Mouse (Mus musculus) embryonic facial prominence, embryonic 10.5 days (tissue): ENCODE measurements around the gene Kcnk10. TPM values are rescaled to one million over a fixed set of nuclear protein-coding genes. Genes with fewer than 3 reads are reported as not detected.

Experiments used
- DNase-seq: peaks from one replicate; pipeline ENCODE4 v3.0.0-alpha.2; 2017; ENCODE audit warnings: low spot score
- H3K27ac ChIP-seq: fragments of 300-500 bp; sonication (generic); replicated peaks from 2 replicates; pipeline ENCODE4 v1.5.1; 2016; ENCODE audit warnings: mild to moderate bottlenecking
- H3K27me3 ChIP-seq: fragments of 300-500 bp; sonication (generic); replicated peaks from 2 replicates; pipeline ENCODE4 v1.6.1; 2016; ENCODE audit warnings: low read depth, mild to moderate bottlenecking; ENCODE audit not compliant: poor library complexity, severe bottlenecking
- H3K36me3 ChIP-seq: fragments of 300-500 bp; sonication (generic); replicated peaks from 2 replicates; pipeline ENCODE4 v1.6.1; 2016; ENCODE audit warnings: mild to moderate bottlenecking, moderate library complexity
- H3K4me1 ChIP-seq: fragments of 300-500 bp; sonication (generic); 2 replicates; pipeline ENCODE4 v1.6.1; 2016
- H3K4me3 ChIP-seq: fragments of 300-500 bp; sonication (generic); 2 replicates; pipeline ENCODE4 v1.5.1; 2016; ENCODE audit warnings: mild to moderate bottlenecking, moderate library complexity
- H3K9me3 ChIP-seq: fragments of 300-500 bp; sonication (generic); 2 replicates; pipeline ENCODE4 v1.6.1; 2016; ENCODE audit warnings: mild to moderate bottlenecking
- WGBS: fragments of 180-500 bp; shearing (Covaris S2); methylation state at CpG from one replicate; pipeline ENCODE4 v1.1.7; 2016; 5-methylcytosine and 5-hydroxymethylcytosine counted together
- polyA plus RNA-seq: library from polyadenylated mRNA; unstranded; fragments of >200 nt; fragmentation: Nextera tagmentation; extraction: Ambion mirVana; gene quantifications from 2 replicates; pipeline ENCODE4 v1.2.1, GENCODE M21; 2016

The Kcnk10 gene
- polyA plus RNA-seq, 1 experiment from 2014 or later, result 4.3 TPM

- DNase-seq, result no peak
- no peak overlapping the region for H3K27ac ChIP-seq
- no peak overlapping the region for H3K4me3 ChIP-seq
- 88% methylated on average over 8 of the region's 8 CpGs for WGBS
- peaks cover 8% of the 10 kb centered on the region for H3K4me1 ChIP-seq
- H3K36me3 ChIP-seq, result no peaks in the 10 kb centered on the region
- no peaks in the 10 kb centered on the region for H3K27me3 ChIP-seq
- no peaks in the 10 kb centered on the region for H3K9me3 ChIP-seq
Measured at GRCm38 (mm10) chr12:98525361-98525760, 52.7 kb downstream of the Kcnk10 start.

GRCm38 (mm10) chr12:98524331-98525311 lies 53.5 kb downstream of the Kcnk10 start:
- peaks cover 14% of the 10 kb centered on the region for H3K4me1 ChIP-seq
- H3K27ac ChIP-seq, result no peak overlapping the region
- no peak for DNase-seq
- H3K4me3 ChIP-seq, result no peak overlapping the region
- 78% methylated on average over 13 of the region's 13 CpGs for WGBS
- no peaks in the 10 kb centered on the region for H3K9me3 ChIP-seq
- H3K36me3 ChIP-seq, result no peaks in the 10 kb centered on the region
- no peaks in the 10 kb centered on the region for H3K27me3 ChIP-seq

- Histone ChIP-seq H3K27ac (no peak overlapping the region), H3K9me3 (no peaks in the 10 kb centered on the region)
- 82% methylated on average over 4 of the region's 4 CpGs for WGBS
Measured at GRCm38 (mm10) chr12:98521311-98521710, 56.8 kb downstream of the Kcnk10 start.

GRCm38 (mm10) chr12:98520568-98520931 lies 57.6 kb downstream of the Kcnk10 start:
- Histone ChIP-seq H3K4me1 (peaks cover 14% of the 10 kb centered on the region), H3K27me3 (no peaks in the 10 kb centered on the region), H3K9me3 (no peaks in the 10 kb centered on the region), H3K4me3 (no peak overlapping the region), H3K27ac (no peak overlapping the region), H3K36me3 (no peaks in the 10 kb centered on the region)
- 69% methylated on average over 4 of the region's 4 CpGs for WGBS
- no peak for DNase-seq

More at GRCm38 (mm10) chr12:98521311-98521710, 56.8 kb downstream of the Kcnk10 start:
- DNase-seq, result no peak
- H3K4me3 ChIP-seq, result no peak overlapping the region
- no peaks in the 10 kb centered on the region for H3K36me3 ChIP-seq
- H3K27me3 ChIP-seq, result no peaks in the 10 kb centered on the region
- peaks cover 14% of the 10 kb centered on the region for H3K4me1 ChIP-seq

GRCm38 (mm10) chr12:98519866-98520567 lies 58.1 kb downstream of the Kcnk10 start:
- no peak overlapping the region for H3K27ac ChIP-seq
- H3K36me3 ChIP-seq, result no peaks in the 10 kb centered on the region
- 64% methylated on average over 7 of the region's 7 CpGs for WGBS
- H3K4me3 ChIP-seq, result no peak overlapping the region
- no peaks in the 10 kb centered on the region for H3K9me3 ChIP-seq
- peaks cover 14% of the 10 kb centered on the region for H3K4me1 ChIP-seq
- no peaks in the 10 kb centered on the region for H3K27me3 ChIP-seq
- no peak for DNase-seq

- no peak overlapping the region for H3K27ac ChIP-seq
- no peak overlapping the region for H3K4me3 ChIP-seq
- DNase-seq, result no peak
- no peaks in the 10 kb centered on the region for H3K36me3 ChIP-seq
- H3K4me1 ChIP-seq, result no peaks in the 10 kb centered on the region
- 78% methylated on average over 4 of the region's 4 CpGs for WGBS
- H3K27me3 ChIP-seq, result no peaks in the 10 kb centered on the region
- H3K9me3 ChIP-seq, result no peaks in the 10 kb centered on the region
Measured at GRCm38 (mm10) chr12:98505601-98506000, 72.5 kb downstream of the Kcnk10 start.

GRCm38 (mm10) chr12:98501528-98502280 lies 76.4 kb downstream of the Kcnk10 start:
- no peak for DNase-seq
- no peaks in the 10 kb centered on the region for H3K9me3 ChIP-seq
- H3K36me3 ChIP-seq, result no peaks in the 10 kb centered on the region
- H3K27me3 ChIP-seq, result no peaks in the 10 kb centered on the region
- no peak overlapping the region for H3K4me3 ChIP-seq
- no peaks in the 10 kb centered on the region for H3K4me1 ChIP-seq
- WGBS, result 90% methylated on average over 11 of the region's 11 CpGs
- H3K27ac ChIP-seq, result no peak overlapping the region

- no peaks in the 10 kb centered on the region for H3K9me3 ChIP-seq
- DNase-seq, result no peak
- H3K4me3 ChIP-seq, result no peak overlapping the region
- H3K27me3 ChIP-seq, result no peaks in the 10 kb centered on the region
- H3K36me3 ChIP-seq, result no peaks in the 10 kb centered on the region
- H3K4me1 ChIP-seq, result no peaks in the 10 kb centered on the region
- H3K27ac ChIP-seq, result no peak overlapping the region
- 95% methylated on average over 4 of the region's 4 CpGs for WGBS
Measured at GRCm38 (mm10) chr12:98501045-98501444, 77.1 kb downstream of the Kcnk10 start.

GRCm38 (mm10) chr12:98481460-98481859 lies 96.7 kb downstream of the Kcnk10 start:
- Histone ChIP-seq H3K27me3 (no peaks in the 10 kb centered on the region), H3K9me3 (no peaks in the 10 kb centered on the region), H3K36me3 (no peaks in the 10 kb centered on the region), H3K4me3 (no peak overlapping the region), H3K27ac (no peak overlapping the region), H3K4me1 (peaks cover 10% of the 10 kb centered on the region)
- no peak for DNase-seq
- 76% methylated on average over 2 of the region's 2 CpGs for whole genome bisulfite sequencing

- H3K36me3 ChIP-seq, result no peaks in the 10 kb centered on the region
- no peaks in the 10 kb centered on the region for H3K9me3 ChIP-seq
- no peak overlapping the region for H3K4me3 ChIP-seq
- DNase-seq, result no peak
- H3K27ac ChIP-seq, result no peak overlapping the region
- WGBS, result 79% methylated on average over 5 of the region's 5 CpGs
- H3K4me1 ChIP-seq, result peaks cover 10% of the 10 kb centered on the region
- H3K27me3 ChIP-seq, result no peaks in the 10 kb centered on the region
Measured at GRCm38 (mm10) chr12:98481048-98481447, 97.1 kb downstream of the Kcnk10 start.

- Histone ChIP-seq H3K9me3 (no peaks in the 10 kb centered on the region), H3K36me3 (no peaks in the 10 kb centered on the region), H3K27me3 (no peaks in the 10 kb centered on the region), H3K4me3 (no peak overlapping the region), H3K4me1 (peaks cover 10% of the 10 kb centered on the region), H3K27ac (0 out of 2 replicates have a peak overlapping the region, but pooled peaks have one; percentile 27)
- DNase-seq, result peak; percentile 13
- WGBS, result 34% methylated on average over 8 of the region's 8 CpGs
Measured at GRCm38 (mm10) chr12:98477673-98478461, 100.2 kb downstream of the Kcnk10 start.

- no peak for DNase-seq
- WGBS, result 78% methylated on average over 5 of the region's 5 CpGs
- H3K4me1 ChIP-seq, result no peaks in the 10 kb centered on the region
- no peak overlapping the region for H3K27ac ChIP-seq
- H3K4me3 ChIP-seq, result no peak overlapping the region
- no peaks in the 10 kb centered on the region for H3K9me3 ChIP-seq
- no peaks in the 10 kb centered on the region for H3K36me3 ChIP-seq
- H3K27me3 ChIP-seq, result no peaks in the 10 kb centered on the region
Measured at GRCm38 (mm10) chr12:98471232-98471631, 106.9 kb downstream of the Kcnk10 start.
